Mouse (Mus musculus): ENCODE measurements around the gene Eri3. TPM values are rescaled to one million over a fixed set of nuclear protein-coding genes. Genes with fewer than 3 reads are reported as not detected.

The Eri3 gene
- polyA plus RNA-seq, 1 experiment: 67.4 TPM

GRCm38 (mm10) chr4:117664411-117665137, 114.4 kb downstream of the Eri3 start:
- Histone ChIP-seq H3K79me3 (ENCODE audit: low read depth) (no peaks in the 10 kb centered on the region), H3K79me2 (ENCODE audit: control insufficient read depth, insufficient read depth) (no peaks in the 10 kb centered on the region), H3ac (ENCODE audit: control insufficient read depth, insufficient read length, low read depth) (no peak overlapping the region), H3K4me3 (ENCODE audit: insufficient read depth, poor library complexity, severe bottlenecking) (no peak overlapping the region), H3K27me3 (ENCODE audit: control insufficient read depth, insufficient read depth, insufficient read length) (no peaks in the 10 kb centered on the region), H3K36me3 (ENCODE audit: control insufficient read depth, insufficient read depth) (peaks cover 5% of the 10 kb centered on the region)
- TF ChIP-seq FOSL1 (IDR thresholded peaks at IDR 0.05; ENCODE audit: insufficient read depth, low read length, poor library complexity, severe bottlenecking): no peak
- TF ChIP-seq MYOG (IDR thresholded peaks at IDR 0.05; ENCODE audit: control insufficient read depth, extremely low read depth, insufficient read length): no peak
- no peak for TF ChIP-seq MAX (IDR thresholded peaks at IDR 0.05)

GRCm38 (mm10) chr4:117665531-117665930, 115.4 kb downstream of the Eri3 start:
- Histone ChIP-seq H3K79me3 (ENCODE audit: low read depth) (no peaks in the 10 kb centered on the region), H3K79me2 (ENCODE audit: control insufficient read depth, insufficient read depth) (no peaks in the 10 kb centered on the region), H3K27me3 (ENCODE audit: control insufficient read depth, insufficient read depth, insufficient read length) (no peaks in the 10 kb centered on the region), H3ac (ENCODE audit: control insufficient read depth, insufficient read length, low read depth) (no peak overlapping the region), H3K36me3 (ENCODE audit: control insufficient read depth, insufficient read depth) (no peaks in the 10 kb centered on the region), H3K4me3 (ENCODE audit: insufficient read depth, poor library complexity, severe bottlenecking) (no peak overlapping the region)
- TF ChIP-seq MYOG (IDR thresholded peaks at IDR 0.05; ENCODE audit: control insufficient read depth, extremely low read depth, insufficient read length) (no peak), MAX (IDR thresholded peaks at IDR 0.05) (no peak), USF1 (IDR thresholded peaks at IDR 0.05; ENCODE audit: low read depth) (no peak), CEBPB (IDR thresholded peaks at IDR 0.05; ENCODE audit: low read depth) (no peak), FOSL1 (IDR thresholded peaks at IDR 0.05; ENCODE audit: insufficient read depth, low read length, poor library complexity, severe bottlenecking) (no peak), CTCF (IDR thresholded peaks at IDR 0.05; ENCODE audit: control insufficient read depth, insufficient read depth, insufficient read length) (no peak), MYOD1 (IDR thresholded peaks at IDR 0.05; ENCODE audit: control insufficient read depth, insufficient read length, low read depth) (no peak)

GRCm38 (mm10) chr4:117666054-117666453, 115.9 kb downstream of the Eri3 start:
- Histone ChIP-seq H3K79me2 (ENCODE audit: control insufficient read depth, insufficient read depth) (no peaks in the 10 kb centered on the region), H3K36me3 (ENCODE audit: control insufficient read depth, insufficient read depth) (no peaks in the 10 kb centered on the region), H3K79me3 (ENCODE audit: low read depth) (no peaks in the 10 kb centered on the region)

GRCm38 (mm10) chr4:117669874-117670273, 119.7 kb downstream of the Eri3 start:
- no peaks in the 10 kb centered on the region for H3K79me3 ChIP-seq (ENCODE audit: low read depth)
- no peak overlapping the region for H3ac ChIP-seq (ENCODE audit: control insufficient read depth, insufficient read length, low read depth)
- TF ChIP-seq MYOG (IDR thresholded peaks at IDR 0.05; ENCODE audit: control insufficient read depth, extremely low read depth, insufficient read length) (no peak), FOSL1 (IDR thresholded peaks at IDR 0.05; ENCODE audit: insufficient read depth, low read length, poor library complexity, severe bottlenecking) (no peak), MYOD1 (IDR thresholded peaks at IDR 0.05; ENCODE audit: control insufficient read depth, insufficient read length, low read depth) (no peak), USF1 (IDR thresholded peaks at IDR 0.05; ENCODE audit: low read depth) (no peak), CTCF (IDR thresholded peaks at IDR 0.05; ENCODE audit: control insufficient read depth, insufficient read depth, insufficient read length) (no peak), CEBPB (IDR thresholded peaks at IDR 0.05; ENCODE audit: low read depth) (no peak), MAX (IDR thresholded peaks at IDR 0.05) (no peak)
- H3K4me3 ChIP-seq (ENCODE audit: insufficient read depth, poor library complexity, severe bottlenecking): no peak overlapping the region
- no peaks in the 10 kb centered on the region for H3K27me3 ChIP-seq (ENCODE audit: control insufficient read depth, insufficient read depth, insufficient read length)
- no peaks in the 10 kb centered on the region for H3K79me2 ChIP-seq (ENCODE audit: control insufficient read depth, insufficient read depth)
- peaks cover 10% of the 10 kb centered on the region for H3K36me3 ChIP-seq (ENCODE audit: control insufficient read depth, insufficient read depth)

More at GRCm38 (mm10) chr4:117666054-117666453, 115.9 kb downstream of the Eri3 start:
- no peak for TF ChIP-seq CTCF (IDR thresholded peaks at IDR 0.05; ENCODE audit: control insufficient read depth, insufficient read depth, insufficient read length)
- H3K4me3 ChIP-seq (ENCODE audit: insufficient read depth, poor library complexity, severe bottlenecking): no peak overlapping the region
- H3ac ChIP-seq (ENCODE audit: control insufficient read depth, insufficient read length, low read depth): no peak overlapping the region
- H3K27me3 ChIP-seq (ENCODE audit: control insufficient read depth, insufficient read depth, insufficient read length): no peaks in the 10 kb centered on the region

GRCm38 (mm10) chr4:117672042-117672441, 121.9 kb downstream of the Eri3 start:
- Histone ChIP-seq H3K27me3 (ENCODE audit: control insufficient read depth, insufficient read depth, insufficient read length) (no peaks in the 10 kb centered on the region), H3K79me3 (ENCODE audit: low read depth) (no peaks in the 10 kb centered on the region), H3K79me2 (ENCODE audit: control insufficient read depth, insufficient read depth) (no peaks in the 10 kb centered on the region), H3K4me3 (ENCODE audit: insufficient read depth, poor library complexity, severe bottlenecking) (no peak overlapping the region), H3K36me3 (ENCODE audit: control insufficient read depth, insufficient read depth) (peaks cover 31% of the 10 kb centered on the region), H3ac (ENCODE audit: control insufficient read depth, insufficient read length, low read depth) (no peak overlapping the region)
- TF ChIP-seq CEBPB (IDR thresholded peaks at IDR 0.05; ENCODE audit: low read depth): no peak

GRCm38 (mm10) chr4:117673901-117674300, 123.7 kb downstream of the Eri3 start:
- no peaks in the 10 kb centered on the region for H3K79me2 ChIP-seq (ENCODE audit: control insufficient read depth, insufficient read depth)
- H3K36me3 ChIP-seq (ENCODE audit: control insufficient read depth, insufficient read depth): peaks cover 40% of the 10 kb centered on the region
- no peaks in the 10 kb centered on the region for H3K79me3 ChIP-seq (ENCODE audit: low read depth)
- H3ac ChIP-seq (ENCODE audit: control insufficient read depth, insufficient read length, low read depth): no peak overlapping the region
- H3K4me3 ChIP-seq (ENCODE audit: insufficient read depth, poor library complexity, severe bottlenecking): no peak overlapping the region
- no peak for TF ChIP-seq USF1 (IDR thresholded peaks at IDR 0.05; ENCODE audit: low read depth)
- no peak for TF ChIP-seq MAX (IDR thresholded peaks at IDR 0.05)
- no peak for TF ChIP-seq MYOD1 (IDR thresholded peaks at IDR 0.05; ENCODE audit: control insufficient read depth, insufficient read length, low read depth)
- TF ChIP-seq MYOG (IDR thresholded peaks at IDR 0.05; ENCODE audit: control insufficient read depth, extremely low read depth, insufficient read length): no peak
- TF ChIP-seq CTCF (IDR thresholded peaks at IDR 0.05; ENCODE audit: control insufficient read depth, insufficient read depth, insufficient read length): no peak
- no peak for TF ChIP-seq CEBPB (IDR thresholded peaks at IDR 0.05; ENCODE audit: low read depth)
- TF ChIP-seq FOSL1 (IDR thresholded peaks at IDR 0.05; ENCODE audit: insufficient read depth, low read length, poor library complexity, severe bottlenecking): no peak
- no peaks in the 10 kb centered on the region for H3K27me3 ChIP-seq (ENCODE audit: control insufficient read depth, insufficient read depth, insufficient read length)

Measured in C2C12 (cell line).